Mouse (Mus musculus): ENCODE measurements at regions not wholly inside any gene's neighbourhood (a gene's known extent, or its start where the extent isn't known, plus 50 kb on each side); places are given as distances from the start of the nearest gene placed in this dataset.

- no peak overlapping the region for H3K27ac ChIP-seq
- no peak for TF ChIP-seq CTCF (IDR thresholded peaks at IDR 0.05; ENCODE audit: low read depth)
- H3K27me3 ChIP-seq (ENCODE audit: insufficient read depth, low read length), result no peaks in the 10 kb centered on the region
- H3K9me3 ChIP-seq (replicated peaks; ENCODE audit: low read length), result no peaks in the 10 kb centered on the region
- peak; percentile 80 for DNase-seq (ENCODE audit: low spot score)
- 60% methylated on average over 10 of the region's 10 CpGs for WGBS
- H3K4me3 ChIP-seq (replicated peaks; ENCODE audit: low read depth, low read length), result no peak overlapping the region
- no peaks in the 10 kb centered on the region for H3K4me1 ChIP-seq (replicated peaks; ENCODE audit: insufficient read depth, low read length)
- no peaks in the 10 kb centered on the region for H3K36me3 ChIP-seq (ENCODE audit: insufficient read depth, low read length)
- no peak overlapping the region for H3K9ac ChIP-seq (ENCODE audit: low read depth, low read length)
- no peak for ATAC-seq (replicated peaks; ENCODE audit: low FRiP score, low read depth)
- H3K4me2 ChIP-seq (ENCODE audit: low read length), result no peak overlapping the region
These were observed 276.1 kb downstream of the Vps13c start for GRCm38 (mm10) chr9:68116221-68116741.

- TF ChIP-seq CTCF (IDR thresholded peaks at IDR 0.05; ENCODE audit: low read depth), result no peak
- no peak overlapping the region for H3K4me3 ChIP-seq (replicated peaks; ENCODE audit: low read depth, low read length)
- ATAC-seq (replicated peaks; ENCODE audit: low FRiP score, low read depth) (no peak), DNase-seq (ENCODE audit: low spot score) (no peak)
- no peaks in the 10 kb centered on the region for H3K9me3 ChIP-seq (replicated peaks; ENCODE audit: low read length)
- H3K9ac ChIP-seq (ENCODE audit: low read depth, low read length), result no peak overlapping the region
- 50% methylated on average over 2 of the region's 2 CpGs for WGBS
- no peaks in the 10 kb centered on the region for H3K36me3 ChIP-seq (ENCODE audit: insufficient read depth, low read length)
- H3K4me1 ChIP-seq (replicated peaks; ENCODE audit: insufficient read depth, low read length), result no peaks in the 10 kb centered on the region
- no peak overlapping the region for H3K27ac ChIP-seq
- no peaks in the 10 kb centered on the region for H3K27me3 ChIP-seq (ENCODE audit: insufficient read depth, low read length)
- no peak overlapping the region for H3K4me2 ChIP-seq (ENCODE audit: low read length)
These were observed 278.1 kb downstream of the Vps13c start for GRCm38 (mm10) chr9:68118266-68118665.

DNA sequence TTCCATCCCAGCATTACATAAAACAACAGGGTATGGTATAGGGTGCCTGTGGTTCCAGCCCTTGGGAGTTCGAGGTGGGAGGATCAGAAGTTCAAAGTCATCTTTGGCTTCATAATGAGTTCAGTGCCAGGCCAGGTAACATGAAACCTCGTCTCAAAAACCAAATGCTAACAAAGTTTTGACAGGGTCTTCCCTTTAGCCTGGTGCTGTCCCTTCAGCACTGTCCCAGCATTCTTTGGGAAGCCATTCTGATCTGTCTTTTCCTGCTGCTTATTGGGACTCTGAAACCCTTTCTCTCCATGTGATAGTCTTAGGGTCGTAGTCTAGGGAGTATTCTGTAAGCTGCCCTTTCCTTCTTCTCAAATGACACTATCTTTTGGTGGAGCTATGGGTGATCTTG is 282.1 kb downstream of the Vps13c start:
- Histone ChIP-seq H3K27ac (no peak overlapping the region), H3K36me3 (ENCODE audit: insufficient read depth, low read length) (no peaks in the 10 kb centered on the region), H3K27me3 (ENCODE audit: insufficient read depth, low read length) (no peaks in the 10 kb centered on the region), H3K9me3 (replicated peaks; ENCODE audit: low read length) (no peaks in the 10 kb centered on the region), H3K4me2 (ENCODE audit: low read length) (no peak overlapping the region), H3K4me3 (replicated peaks; ENCODE audit: low read depth, low read length) (no peak overlapping the region), H3K4me1 (replicated peaks; ENCODE audit: insufficient read depth, low read length) (no peaks in the 10 kb centered on the region), H3K9ac (ENCODE audit: low read depth, low read length) (no peak overlapping the region)
- DNase-seq (ENCODE audit: low spot score) (peak; percentile 63), ATAC-seq (replicated peaks; ENCODE audit: low FRiP score, low read depth) (no peak)
- 18% methylated on average over 3 of the region's 3 CpGs for WGBS
- no peak for TF ChIP-seq CTCF (IDR thresholded peaks at IDR 0.05; ENCODE audit: low read depth)

GRCm38 (mm10) chr9:68131263-68131662 is 291.1 kb downstream of the Vps13c start:
- H3K36me3 ChIP-seq (ENCODE audit: insufficient read depth, low read length), result no peaks in the 10 kb centered on the region
- no peak overlapping the region for H3K4me3 ChIP-seq (replicated peaks; ENCODE audit: low read depth, low read length)
- no peak for TF ChIP-seq CTCF (IDR thresholded peaks at IDR 0.05; ENCODE audit: low read depth)
- ATAC-seq (replicated peaks; ENCODE audit: low FRiP score, low read depth) (no peak), DNase-seq (ENCODE audit: low spot score) (peak; percentile 89)
- no peak overlapping the region for H3K9ac ChIP-seq (ENCODE audit: low read depth, low read length)
- peak overlapping the region; percentile 44; the same call in 1 of the 2 replicates for H3K27ac ChIP-seq
- H3K27me3 ChIP-seq (ENCODE audit: insufficient read depth, low read length), result no peaks in the 10 kb centered on the region
- H3K9me3 ChIP-seq (replicated peaks; ENCODE audit: low read length), result no peaks in the 10 kb centered on the region
- H3K4me2 ChIP-seq (ENCODE audit: low read length), result no peak overlapping the region
- no peaks in the 10 kb centered on the region for H3K4me1 ChIP-seq (replicated peaks; ENCODE audit: insufficient read depth, low read length)

DNA sequence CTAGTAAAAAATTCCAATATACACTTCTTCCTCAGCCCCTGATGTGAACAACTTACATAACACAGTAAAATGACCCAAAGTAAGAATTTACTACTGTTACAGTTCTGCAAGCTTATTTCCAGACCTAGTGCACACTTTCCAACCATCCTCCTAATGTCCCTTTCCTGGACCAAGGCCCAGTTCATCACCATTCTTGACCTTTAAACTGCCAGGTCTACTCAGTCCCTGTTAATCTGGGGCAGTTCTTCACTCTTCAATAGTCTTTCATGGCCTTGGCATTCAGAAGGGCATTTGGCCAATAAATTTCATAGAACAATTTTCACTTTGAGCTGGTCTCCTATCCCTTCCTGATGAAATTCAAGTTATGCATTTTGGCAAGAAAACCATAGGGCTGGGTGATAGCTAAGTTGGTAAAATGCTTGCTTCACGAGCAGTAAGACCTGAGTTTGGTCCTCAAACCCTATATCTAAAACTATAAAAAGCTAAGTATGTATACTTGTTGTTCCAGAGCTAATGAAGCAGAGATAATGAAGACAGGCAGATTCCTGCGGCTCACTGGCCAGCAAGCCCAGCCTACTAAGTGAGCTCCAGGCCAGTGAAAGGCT is 295.4 kb downstream of the Vps13c start:
- no peaks in the 10 kb centered on the region for H3K27me3 ChIP-seq (ENCODE audit: insufficient read depth, low read length)
- no peaks in the 10 kb centered on the region for H3K9me3 ChIP-seq (replicated peaks; ENCODE audit: low read length)
- no peak overlapping the region for H3K27ac ChIP-seq
- TF ChIP-seq CTCF (IDR thresholded peaks at IDR 0.05; ENCODE audit: low read depth), result no peak
- H3K4me1 ChIP-seq (replicated peaks; ENCODE audit: insufficient read depth, low read length), result no peaks in the 10 kb centered on the region
- 18% methylated on average over 2 of the region's 2 CpGs for WGBS
- H3K9ac ChIP-seq (ENCODE audit: low read depth, low read length), result no peak overlapping the region
- H3K4me3 ChIP-seq (replicated peaks; ENCODE audit: low read depth, low read length), result no peak overlapping the region
- DNase-seq (ENCODE audit: low spot score), result no peak
- ATAC-seq (replicated peaks; ENCODE audit: low FRiP score, low read depth), result no peak
- no peak overlapping the region for H3K4me2 ChIP-seq (ENCODE audit: low read length)
- H3K36me3 ChIP-seq (ENCODE audit: insufficient read depth, low read length), result no peaks in the 10 kb centered on the region

- Histone ChIP-seq H3K27ac (no peak overlapping the region), H3K27me3 (ENCODE audit: insufficient read depth, low read length) (no peaks in the 10 kb centered on the region), H3K9me3 (replicated peaks; ENCODE audit: low read length) (no peaks in the 10 kb centered on the region), H3K4me1 (replicated peaks; ENCODE audit: insufficient read depth, low read length) (no peaks in the 10 kb centered on the region), H3K4me2 (ENCODE audit: low read length) (no peak overlapping the region), H3K36me3 (ENCODE audit: insufficient read depth, low read length) (no peaks in the 10 kb centered on the region), H3K9ac (ENCODE audit: low read depth, low read length) (no peak overlapping the region), H3K4me3 (replicated peaks; ENCODE audit: low read depth, low read length) (no peak overlapping the region)
- DNase-seq (ENCODE audit: low spot score) (no peak), ATAC-seq (replicated peaks; ENCODE audit: low FRiP score, low read depth) (no peak)
- TF ChIP-seq CTCF (IDR thresholded peaks at IDR 0.05; ENCODE audit: low read depth), result no peak
- WGBS, result 76% methylated on average over 10 of the region's 10 CpGs
These were observed 322.8 kb downstream of the Vps13c start for GRCm38 (mm10) chr9:68162813-68163570.
